Mouse (Mus musculus) frontal cortex, adult (tissue): ENCODE results near the gene Atf6.

ENCODE experiments used
- ATAC-seq: cut with Nextera tagmentation; 2 replicates; pipeline ENCODE4 v1.9.2; 2017; ENCODE audit warnings: mild to moderate bottlenecking, moderate library complexity, mixed read lengths; ENCODE audit not compliant: low TSS enrichment

The Atf6 gene

DNA sequence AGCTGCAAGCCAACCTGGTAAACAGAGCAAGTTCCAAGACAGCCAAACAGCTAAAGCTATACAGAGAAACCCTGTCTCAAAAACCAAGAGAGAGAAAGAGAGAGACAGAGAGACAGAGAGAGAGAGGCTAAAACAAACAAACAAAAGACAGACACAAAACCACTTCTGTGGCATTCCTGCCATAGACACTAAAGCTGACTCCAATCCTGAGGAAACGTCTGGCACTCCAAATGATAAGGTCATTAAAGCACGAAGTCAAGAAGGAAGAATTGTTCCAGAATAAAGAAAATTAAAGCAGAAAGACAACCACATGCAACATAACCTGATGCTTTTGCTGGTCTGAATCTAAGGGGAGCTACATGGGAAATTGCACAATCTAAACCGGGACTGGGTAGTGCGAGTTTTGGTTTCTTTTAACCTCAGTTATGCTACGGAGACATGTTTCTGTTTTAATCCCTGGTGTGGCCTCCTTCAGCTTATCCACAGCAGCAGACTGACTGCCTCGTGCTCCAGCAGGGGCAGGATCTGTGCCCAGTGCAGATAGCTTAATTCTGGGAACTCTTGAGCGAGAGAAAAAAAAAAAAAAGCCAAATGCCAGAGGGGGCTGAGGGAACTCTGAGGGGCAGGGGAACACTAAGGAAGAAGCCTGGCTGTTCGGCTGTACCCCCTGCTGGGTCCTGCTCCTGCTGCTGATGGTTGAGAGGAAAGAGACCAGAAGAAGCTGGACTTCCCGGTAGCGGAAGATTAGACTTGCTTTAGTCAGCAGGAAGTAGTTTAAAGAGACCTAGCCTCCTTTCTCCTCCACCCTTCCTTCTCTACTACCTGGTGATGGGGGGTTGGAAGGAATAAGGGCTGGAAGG, 21.9 kb downstream of the Atf6 start:
- 0 out of 2 replicates have a peak, but pooled peaks have one; percentile 13 for ATAC-seq

DNA sequence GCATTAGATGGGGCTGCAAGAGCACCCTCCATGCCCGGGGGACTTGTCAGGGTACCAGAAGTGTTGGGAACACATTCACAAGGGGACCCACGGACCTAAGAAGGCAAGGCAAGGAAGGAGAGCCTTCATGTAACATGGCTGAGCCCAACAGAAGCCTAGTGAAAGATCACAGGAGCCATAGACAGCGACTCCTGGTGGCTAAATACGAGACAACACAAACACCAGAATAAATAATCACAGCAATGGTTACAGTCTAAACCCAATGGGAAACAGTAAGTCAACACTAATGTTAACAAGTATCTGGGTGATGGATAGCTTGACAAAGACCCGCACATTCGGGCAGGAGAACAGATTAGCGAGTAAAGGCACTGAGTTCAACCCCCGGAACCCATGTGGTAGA, 23.2 kb downstream of the Atf6 start:
- ATAC-seq = no peak

DNA sequence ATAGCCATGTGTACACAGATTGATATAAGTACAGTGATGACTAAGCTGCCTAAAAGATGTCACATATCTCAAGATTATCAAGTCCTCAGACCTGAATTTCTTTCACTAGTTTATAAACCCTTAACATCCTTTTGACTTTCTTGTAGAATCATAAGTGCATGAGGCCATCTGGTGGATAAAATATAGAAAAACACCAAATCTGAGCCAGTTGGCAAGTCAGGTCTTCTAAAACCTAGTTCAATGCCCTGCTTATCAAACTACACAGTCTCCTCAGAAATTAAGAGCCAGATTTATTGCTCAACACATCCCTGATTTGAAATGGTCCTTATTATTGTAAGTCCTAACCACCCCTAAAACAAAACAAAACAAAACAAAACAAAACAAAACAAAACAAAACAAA, 27.9 kb downstream of the Atf6 start:
- peak; percentile 62 for ATAC-seq

DNA sequence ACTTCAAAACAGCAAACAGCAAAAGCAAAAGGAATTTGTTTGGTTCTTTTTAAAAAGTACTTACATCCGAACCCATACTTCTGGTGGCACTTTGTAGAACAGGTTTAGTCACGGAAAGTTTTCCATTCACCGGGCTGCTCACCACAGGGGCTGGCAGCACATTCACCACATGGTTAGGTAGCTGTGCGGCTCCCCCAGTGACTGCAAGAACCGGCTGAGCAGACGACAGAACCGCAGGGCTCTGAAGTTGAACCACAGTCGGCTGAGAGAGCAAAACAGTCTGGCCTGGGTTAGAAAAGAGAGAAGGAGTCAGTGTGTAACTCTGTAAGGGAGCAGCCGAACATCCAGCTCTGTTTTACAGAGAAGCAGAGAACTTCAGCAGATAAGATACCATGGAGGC, 32.8 kb downstream of the Atf6 start:
- ATAC-seq = no peak

DNA sequence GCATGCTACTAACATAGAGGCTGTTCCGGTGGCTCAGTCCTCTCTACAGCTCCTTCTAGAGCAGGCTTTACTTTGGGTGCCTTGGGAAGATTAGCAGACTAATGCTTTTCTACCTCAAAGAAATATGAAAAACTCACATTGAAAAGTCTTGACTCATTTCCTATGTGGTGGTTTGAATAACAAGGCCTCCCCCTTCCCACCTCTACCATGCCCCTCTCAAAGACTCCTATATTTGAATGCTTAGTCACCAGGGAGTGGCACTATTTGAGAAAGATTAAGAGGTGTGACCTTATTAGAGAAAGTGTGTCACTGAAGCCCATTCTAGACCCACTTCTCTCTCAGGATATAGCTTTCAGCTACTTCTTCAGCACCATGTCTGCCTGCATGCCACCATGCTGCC, 37.8 kb downstream of the Atf6 start:
- no peak for ATAC-seq

DNA sequence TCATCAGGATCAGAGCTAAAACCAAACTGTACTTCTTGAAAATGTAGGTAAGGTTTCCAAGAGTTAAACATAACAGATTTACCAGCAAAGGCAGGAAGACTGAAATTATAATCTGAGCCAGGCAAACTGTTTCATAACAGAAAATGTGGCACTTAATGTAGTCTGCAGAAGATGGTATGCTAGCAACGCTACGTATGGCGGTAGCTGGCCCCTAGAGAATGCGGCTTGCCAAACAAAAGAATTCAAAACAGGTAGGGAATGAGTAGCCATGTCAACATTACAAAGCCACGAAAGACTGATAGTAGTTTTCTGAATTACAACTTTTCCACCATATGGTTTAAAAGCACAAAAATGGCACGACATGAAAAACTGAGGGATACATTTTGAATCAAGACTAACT, 38.2 kb downstream of the Atf6 start:
- ATAC-seq = peak; percentile 44

DNA sequence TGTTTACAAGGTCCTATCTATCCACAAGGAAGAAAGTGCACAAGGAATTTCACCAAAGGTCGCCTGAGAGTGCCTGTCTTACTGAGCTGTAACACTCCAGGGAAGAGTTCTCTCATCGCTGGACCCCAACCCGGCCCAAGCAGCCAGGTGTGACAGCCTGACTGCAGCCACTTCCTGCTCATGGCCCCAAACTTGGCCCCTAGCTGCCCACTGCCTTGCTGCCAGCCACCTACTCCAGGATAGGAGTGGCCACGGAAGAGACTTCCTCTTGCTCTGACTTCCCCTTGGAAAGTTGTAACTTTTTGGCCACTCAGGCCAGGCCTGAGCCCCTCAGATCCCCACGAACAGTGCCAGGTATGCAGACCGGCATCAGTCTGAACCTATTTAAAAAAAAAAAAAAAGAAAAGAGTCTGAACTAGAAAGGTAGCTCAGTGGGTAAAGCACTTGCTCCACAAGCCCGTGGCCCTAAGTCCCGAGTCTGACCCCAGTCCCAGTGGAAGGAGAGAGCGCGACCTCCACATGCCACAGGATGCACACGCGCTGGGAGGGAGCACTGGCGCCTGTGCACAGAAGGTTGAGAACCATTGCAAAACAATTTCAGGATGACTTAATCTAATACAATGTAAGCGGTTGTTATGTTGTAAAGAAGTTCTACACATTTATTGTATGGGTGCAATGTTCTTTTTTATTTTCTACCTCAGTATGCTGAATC, 47.3 kb downstream of the Atf6 start:
- no peak for ATAC-seq

DNA sequence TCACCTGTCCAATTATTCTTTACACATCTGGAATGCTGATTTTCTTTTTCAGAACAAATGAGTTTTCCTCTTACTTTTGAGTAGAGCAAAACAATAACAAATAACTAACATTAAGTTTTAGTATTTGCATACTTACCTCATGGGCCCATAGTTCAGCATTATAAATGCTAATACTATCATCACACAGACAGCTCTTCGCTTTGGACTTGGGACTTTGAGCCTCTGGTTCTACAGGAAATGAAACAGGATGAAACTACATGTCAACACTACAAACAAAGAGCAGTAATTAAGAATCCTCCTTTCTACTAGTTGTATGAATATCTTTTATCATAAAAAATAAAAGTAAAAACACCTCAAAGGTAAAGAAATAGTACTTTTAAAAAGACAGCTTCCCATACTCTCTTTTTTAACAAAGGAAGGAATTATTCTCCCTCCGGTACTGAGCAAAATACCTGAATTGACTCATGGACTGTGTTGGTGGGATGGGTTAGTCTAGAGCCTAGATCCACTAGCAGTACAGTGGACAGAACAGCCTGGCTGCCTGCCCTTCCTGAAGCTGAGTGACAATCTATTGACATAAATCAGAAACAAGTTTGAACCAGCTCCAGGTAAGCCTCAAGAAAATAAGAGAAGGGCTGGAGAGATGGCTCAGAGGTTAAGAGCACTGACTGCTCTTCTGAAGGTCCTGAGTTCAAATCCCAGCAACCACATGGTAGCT, 52.1 kb downstream of the Atf6 start:
- no peak for ATAC-seq

DNA sequence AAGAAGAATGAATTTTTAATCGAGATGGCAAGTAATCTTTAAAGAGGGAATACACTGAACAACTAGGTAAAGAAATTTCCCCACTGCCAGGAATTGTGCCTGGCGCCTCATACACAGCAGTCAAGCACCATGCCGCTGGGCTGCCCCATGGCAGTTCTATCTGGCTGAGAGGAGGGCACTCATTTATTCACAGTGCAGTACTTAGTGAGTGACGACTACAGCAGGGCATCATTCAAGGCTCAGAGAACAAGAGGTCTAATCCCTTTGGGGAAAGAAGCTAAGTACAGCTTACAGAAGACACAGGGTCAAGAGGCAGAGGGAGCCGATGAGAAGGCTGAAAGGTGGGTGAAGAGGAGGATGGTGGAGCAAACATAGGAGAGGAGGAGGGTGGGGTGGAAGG, 54.7 kb downstream of the Atf6 start:
- no peak for ATAC-seq

DNA sequence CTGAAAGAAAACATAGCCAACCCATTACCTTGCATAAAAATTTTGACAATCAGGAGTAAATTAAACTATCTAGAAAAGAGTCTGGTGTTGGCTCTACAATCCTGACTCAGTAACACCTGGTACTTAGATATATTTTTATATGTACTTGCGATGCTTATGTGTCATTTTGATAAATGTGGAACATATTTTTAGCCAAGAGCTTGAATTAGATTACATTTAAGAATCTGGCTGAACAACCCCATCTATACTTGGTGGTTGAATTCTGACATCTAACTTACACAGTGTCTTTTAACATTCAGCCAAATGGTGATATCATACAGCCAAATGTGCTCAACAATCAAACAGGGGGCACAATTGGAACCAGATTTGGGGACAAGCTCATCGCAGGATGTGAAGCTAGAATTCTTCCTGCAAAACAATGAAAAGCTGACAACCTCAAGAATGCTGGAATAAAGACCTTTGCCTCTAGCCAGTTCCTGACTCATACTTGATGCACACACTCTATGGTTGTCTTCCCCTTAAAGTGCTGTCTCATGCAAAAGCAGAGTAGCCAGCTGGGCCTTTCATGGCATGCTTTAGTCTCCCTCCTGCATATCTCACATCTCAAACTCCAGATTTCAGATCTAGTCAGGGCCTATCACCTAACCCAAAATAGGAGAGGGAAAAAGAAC, 59.8 kb downstream of the Atf6 start:
- ATAC-seq = peak; percentile 72

DNA sequence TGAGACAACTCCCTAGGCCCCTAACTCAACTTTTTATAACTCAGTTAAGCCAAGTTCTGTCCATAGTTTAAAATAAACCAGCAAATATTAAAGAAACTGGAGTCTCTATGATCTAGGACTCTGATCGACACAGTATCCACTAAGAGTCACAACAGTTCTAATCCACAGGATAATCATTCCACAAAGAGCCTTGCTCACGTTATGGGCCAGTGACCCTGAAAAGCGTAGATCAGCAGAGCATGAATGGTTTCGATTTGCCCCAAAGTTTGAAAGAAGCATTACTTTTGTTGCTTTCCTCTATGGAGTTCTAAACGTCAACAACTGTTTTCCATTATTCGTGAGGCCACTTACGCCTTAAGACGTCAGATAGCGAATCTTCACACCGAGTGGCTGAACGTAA, 62.9 kb downstream of the Atf6 start:
- ATAC-seq = no peak

DNA sequence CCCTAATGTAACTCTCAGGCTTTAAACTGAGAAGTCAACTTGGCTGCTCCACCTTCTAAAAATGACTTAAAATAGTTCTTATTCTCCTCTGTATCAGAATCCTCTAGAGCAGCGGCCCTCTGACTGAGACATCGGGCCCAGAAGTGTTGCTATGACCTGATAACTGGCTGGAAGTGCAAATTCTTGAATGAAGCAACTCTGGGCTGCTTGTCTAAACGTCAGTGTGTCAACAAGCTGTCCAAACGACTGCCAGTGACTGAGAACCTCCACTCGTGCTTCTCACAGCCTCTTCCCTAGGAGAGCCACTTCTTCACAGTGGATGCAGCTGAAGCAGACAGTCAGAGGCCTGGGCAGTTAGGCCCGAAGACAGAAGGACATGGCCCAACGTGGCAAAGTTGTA, 64.9 kb downstream of the Atf6 start:
- ATAC-seq = no peak

DNA sequence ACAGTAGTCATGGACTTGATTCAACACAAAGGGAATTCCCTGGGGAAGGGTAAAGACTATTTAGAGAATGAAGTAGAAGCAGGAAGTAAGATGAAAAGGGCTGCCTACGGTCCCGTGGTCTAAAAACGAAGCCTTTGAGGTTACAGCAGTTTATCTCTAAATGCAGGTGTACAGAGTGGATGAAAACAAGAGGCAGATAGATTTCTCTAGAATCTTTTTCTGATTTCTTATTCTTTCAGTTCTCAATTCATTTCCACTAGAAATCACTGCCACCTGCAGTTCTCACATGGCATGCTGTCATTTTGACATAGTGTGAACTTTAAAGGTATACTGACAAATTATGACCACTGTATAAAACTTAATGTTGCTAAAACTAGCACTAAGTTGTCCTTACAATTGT, 66.9 kb downstream of the Atf6 start:
- ATAC-seq = no peak

DNA sequence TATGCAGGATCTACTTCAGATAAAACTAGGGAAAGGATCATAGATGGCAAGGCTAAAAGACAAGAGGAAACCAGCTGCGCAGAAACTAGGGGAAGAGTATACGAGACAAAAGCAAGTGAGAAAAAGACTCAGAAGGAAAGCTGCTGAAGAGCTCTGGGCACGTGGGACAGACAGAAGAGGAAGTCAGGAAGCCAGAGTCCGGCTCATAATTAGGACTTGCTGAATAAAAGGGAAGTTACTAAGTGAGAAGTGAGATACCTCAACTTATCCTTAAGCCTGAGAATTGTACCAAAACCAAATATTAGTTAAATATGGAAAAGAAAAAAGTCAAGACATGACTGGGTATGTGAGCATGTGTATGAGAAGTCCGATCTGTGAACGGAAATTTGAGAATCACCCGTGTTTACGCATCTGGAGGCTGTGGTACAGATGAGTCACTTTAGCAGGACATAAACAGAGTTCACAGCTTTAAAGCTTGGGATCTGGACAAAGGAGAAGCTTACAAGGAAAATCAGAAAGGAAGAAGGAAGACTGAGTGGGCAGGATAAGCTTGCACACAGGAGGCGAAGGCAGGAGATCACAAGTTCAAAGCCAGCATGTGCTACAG, 71.7 kb downstream of the Atf6 start:
- ATAC-seq = no peak

DNA sequence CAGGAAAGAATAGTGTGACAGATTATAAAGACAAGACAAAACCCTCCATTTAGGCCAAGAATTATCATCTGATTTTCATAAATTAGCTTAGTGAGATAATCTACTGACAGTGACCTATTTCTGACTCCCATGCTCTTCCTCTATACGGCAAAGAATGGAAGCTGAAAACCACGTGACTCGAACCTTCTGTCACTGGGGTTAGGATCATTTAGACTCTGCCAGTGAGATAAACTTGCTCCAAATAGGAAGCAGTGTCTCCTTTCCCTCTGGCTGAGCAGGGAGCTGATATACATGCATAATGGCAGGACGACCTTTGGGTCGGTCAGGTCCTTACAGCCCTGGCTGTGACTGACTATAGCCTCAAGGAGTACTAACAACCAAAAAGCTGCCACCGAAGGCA, 76.0 kb downstream of the Atf6 start:
- no peak for ATAC-seq

DNA sequence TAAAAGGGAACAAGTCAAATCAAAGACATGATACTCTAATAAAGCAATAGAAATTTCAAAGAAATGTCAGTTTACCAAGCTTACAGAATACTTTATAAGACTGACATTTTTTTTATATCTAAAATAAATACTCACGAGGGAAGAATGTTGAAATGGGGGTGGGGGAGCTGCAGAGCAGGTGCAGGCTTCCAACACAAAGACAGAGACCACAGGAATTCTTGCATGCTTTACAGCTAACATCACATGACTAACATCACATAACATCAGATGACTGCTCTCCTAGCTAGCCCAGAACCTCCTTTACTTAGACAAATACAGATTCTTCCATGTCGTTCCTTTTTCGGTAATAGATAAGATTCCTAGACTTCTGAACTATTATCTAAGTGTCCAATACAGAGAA, 76.6 kb downstream of the Atf6 start:
- ATAC-seq = no peak

DNA sequence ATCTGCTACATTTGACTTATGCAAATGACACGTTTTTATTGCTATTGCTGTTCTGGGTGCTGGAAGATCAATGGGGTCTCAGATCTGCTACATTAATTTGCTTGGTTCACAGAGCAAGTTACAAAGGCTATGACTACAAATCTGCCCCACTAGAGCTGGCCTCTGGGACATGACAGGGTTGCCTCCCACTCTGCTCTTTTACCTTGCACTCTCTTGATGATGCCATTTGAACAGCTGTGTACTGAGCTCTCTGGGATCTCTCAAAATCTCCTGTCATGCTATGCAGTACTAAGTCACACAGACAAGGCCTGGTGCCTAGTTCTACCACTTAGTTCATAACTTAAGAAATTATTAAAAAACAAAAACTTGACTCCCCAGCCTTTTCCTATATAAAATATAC, 79.9 kb downstream of the Atf6 start:
- no peak for ATAC-seq

DNA sequence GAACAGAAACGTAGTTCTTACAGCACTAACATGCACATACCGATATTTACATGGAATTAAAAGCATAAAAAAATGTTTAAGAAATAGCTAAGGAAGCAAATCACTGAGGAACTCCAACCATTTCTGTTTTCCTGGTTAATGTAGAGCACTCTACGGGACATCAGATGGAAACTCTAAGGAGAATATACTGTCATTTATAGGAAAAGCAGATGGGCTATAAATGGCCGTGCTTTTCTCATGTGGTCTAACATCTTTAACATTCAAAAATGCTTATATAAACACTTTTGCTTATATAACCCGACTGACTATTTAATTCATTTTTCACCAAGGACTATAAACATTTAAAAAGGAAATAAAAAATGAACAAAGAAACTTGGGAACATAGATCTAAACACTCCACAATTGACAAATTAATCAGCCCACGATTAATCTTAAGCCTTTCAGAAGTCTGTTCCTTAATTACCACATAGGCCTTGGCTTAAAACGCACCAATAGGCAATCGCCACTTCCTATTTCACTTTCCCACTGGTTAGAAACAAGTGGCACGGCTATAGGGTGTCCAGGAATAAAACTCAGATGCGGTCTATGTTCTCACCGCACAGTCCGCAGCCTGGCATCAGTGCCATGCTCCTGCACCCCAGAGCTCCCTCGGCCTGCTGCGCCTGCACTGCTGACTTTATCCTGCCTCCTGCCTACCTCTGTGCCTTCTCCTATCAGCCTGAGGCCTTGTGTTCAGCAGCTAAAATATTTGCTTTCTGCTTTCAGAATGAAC, 80.8 kb downstream of the Atf6 start:
- peak; percentile 71 for ATAC-seq

DNA sequence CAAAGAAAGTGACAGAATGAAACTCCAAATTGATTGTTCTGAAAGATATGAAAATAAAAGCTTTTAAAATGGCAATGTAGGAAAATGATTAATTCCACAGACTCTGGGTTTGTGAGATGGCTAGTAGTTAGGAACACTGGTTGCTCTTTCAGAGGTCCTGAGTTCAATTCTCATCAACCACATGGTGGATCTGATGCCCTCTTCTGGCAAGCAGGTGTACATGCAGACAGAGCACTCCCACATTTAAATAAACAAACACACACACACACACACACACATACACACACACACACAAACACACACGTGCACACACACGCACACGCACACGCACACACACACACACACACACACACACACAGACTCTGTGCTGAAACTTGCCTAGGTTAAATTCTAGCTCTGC, 89.9 kb downstream of the Atf6 start:
- no peak for ATAC-seq

DNA sequence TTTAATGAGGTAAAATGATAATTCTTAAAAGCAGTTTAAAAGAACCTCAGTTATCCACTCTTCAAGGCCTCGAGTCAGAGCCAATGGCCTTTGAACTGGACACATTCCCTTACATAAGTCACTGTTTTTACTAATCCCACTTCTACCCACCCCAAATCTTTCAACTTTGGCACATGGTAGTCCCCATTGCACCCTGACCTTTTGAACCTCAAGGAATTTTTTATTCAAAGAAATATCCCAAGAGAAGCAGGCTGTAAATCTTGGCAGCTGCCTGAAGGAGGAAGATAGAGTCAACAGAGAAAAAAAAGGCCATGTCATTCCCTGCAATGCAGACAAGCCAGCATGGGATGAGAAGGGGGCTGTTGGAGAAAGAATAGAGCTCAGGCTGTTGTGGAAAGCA, 93.1 kb downstream of the Atf6 start:
- no peak for ATAC-seq

DNA sequence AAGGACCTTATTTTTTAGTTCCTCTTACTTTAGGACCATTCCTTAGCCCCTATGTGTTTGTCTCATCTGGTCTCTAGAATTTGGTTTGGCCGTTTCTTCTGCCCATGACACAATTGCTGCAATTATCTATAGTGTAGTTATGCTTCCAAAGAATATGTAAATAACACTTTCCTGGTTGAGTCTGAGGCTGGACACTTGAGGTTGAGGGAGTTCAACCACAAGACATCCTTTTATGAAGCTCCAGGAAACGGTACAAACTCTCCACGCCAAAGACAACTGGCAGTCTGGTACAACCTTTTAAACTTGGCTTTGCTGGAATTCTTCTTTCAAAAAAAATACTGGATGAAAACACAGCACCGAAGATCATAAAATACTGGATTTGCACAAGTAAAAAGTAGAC, 94.1 kb downstream of the Atf6 start:
- ATAC-seq = no peak
